Mouse (Mus musculus) cerebellum, adult 8-10 months (tissue): ENCODE results near the gene Rell1.
"Not testable (repeated sequence)": the region's sequence is repeated elsewhere in the genome, so short reads cannot be mapped to it uniquely, and the experiment has no call there.

Experiments
- DNase-seq: peaks from one replicate; pipeline ENCODE4 v3.0.0; 2022

The Rell1 gene

DNA sequence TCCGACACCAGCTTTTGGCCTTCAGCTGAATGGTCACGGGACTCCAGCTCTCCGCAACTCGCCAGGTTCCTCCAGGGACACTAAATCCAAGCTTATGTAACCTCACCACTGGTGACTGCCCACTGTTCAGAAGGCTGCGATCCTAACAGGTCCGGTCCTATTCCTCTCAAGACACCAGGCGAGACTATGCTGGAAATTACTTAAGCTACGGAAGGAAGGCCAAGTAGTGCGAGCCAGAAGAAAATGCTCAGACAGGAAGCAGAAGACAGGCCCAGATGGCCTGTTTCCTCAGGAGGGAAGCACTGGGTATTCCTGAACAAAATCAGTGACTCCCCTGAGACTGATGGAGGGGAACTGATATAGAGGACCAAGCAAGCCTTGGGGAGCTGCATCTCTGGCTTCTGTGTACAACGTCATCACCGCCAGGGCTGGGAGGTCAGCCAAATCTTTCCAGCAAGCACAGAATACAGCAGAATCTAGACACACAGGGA lies 17.2 kb downstream of the Rell1 start:
- DNase-seq: no peak

DNA sequence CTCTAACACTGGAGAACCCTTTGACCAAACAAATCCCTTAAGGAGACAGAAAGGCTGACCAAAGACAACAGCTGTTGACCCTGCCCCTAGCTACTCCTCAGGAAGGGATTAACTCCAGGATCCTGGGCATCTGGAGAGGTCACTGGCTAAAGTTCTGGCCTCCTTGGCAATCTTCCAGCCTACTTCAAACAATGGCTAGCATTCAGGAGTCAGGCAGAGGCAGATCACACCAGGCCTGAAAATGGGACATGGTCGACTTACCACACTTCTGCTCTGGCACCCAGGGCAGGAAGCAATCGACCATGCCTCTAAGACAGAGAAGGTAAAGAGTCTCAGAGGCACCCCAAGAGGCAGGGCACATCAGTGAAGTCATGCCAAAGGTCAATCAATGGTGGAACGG lies 19.5 kb downstream of the Rell1 start:
- no peak for DNase-seq

DNA sequence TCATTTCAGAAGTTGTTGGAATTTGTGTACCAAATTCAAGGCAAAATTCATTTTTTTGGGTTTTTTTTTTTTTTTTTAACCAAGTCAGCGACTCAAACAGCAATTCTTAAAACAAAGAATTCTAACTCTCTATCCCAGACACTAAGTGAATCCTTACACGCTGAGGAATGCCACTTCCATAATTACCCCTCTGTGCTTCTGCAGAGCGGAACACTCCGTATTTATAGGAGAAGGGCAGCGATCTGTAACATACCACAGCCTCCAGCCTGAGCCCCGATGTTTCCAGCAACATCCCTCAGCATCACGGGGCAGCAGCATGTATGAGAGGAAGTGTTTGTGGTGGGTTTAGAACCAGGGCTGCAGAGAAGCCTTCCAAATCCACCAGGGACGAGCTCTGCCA lies 21.2 kb downstream of the Rell1 start:
- no peak for DNase-seq

DNA sequence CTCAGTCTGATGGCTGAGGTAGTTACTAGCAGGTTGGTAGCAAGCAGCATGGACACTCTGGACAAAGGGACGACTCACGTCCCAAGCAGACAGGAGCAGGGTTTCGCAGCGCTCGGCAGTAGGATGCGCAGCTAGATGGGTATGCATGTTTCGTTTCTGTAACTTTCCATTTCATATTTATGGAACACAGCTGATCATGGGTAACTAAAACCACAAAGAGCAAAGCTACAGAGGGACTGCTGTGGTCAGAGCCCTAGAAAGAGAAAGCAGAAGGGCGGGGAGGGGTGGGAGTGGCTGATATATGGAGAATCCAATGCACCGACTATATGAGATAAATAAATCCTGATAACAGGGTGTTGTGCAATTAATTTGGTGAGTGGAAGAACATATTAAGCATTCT lies 25.4 kb downstream of the Rell1 start:
- DNase-seq: no peak

DNA sequence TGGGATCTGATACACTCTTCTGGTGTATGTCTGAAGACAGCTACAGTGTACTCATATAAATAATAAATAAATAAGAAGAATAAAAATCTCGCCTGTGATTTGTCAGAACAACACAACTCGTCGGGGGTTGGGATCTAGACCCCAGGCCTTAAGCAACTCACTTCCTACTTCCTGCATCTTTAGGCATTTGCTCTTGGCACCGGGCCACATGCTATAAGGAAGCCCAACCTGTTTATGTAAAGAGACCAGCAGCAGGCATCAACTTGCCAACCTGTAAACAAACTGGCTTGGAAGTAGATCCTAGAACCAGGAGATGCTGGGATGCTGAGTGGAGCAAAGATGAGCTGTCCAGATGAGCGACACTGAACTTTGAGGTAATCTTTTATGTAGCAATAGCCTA lies 26.8 kb downstream of the Rell1 start:
- DNase-seq: no peak

DNA sequence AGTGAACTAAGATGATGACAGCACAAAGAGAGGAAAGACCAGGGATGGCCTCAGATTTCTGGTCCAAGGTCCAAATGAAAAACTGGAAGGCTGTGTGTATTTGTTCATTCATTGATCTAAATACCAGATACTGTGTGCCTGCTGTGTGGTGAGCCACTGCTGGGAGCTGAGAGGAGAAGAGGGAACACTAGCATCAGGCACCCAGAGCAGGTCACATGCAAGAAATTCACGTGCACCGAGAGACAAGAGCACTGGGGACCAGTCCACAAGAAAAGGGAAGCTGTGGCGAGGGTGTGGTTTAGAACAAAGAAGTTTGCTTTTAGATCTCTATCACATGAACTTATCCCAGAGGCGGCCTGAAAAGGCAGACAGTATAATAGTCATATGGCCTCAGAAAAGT lies 30.1 kb downstream of the Rell1 start:
- DNase-seq: no peak

DNA sequence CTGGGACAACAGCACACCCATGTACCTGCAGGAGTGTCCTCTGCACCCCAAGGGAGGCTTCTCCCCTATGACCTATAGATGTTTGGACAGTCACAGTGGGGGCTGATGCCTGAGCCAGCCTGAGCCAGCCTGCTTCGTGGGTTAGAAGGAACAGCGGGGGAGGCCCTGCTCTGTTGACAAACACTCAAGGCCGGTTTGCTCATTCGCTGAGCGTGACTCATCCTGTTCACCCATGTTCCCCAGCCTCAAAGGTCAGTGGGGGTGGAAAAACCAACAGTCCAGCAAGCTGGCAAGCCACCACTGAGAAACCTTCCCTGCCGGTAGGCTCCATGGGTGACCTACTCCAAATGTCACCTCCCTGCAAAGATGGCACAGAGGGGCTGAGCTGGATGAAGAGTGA lies 32.0 kb downstream of the Rell1 start:
- peak; percentile 56 for DNase-seq

DNA sequence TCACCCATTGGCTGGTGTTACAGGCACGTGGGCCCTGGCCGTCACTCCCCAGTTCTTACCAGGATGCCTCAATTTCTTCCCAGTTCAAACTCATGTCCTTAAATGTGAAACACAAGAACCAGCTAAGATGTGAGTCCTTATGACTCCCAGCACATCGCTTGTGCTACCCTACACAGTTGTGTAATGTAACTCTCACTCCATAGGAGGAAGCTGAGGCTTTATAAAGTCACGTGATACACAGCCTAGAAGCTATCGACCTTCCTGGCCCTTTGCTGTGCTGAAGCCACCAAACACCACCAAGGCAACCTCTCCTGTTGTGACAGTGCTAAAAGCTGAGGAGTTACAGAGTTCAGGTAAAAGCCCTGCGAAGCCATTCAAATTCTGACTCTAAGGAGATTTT lies 33.1 kb downstream of the Rell1 start:
- DNase-seq: no peak

DNA sequence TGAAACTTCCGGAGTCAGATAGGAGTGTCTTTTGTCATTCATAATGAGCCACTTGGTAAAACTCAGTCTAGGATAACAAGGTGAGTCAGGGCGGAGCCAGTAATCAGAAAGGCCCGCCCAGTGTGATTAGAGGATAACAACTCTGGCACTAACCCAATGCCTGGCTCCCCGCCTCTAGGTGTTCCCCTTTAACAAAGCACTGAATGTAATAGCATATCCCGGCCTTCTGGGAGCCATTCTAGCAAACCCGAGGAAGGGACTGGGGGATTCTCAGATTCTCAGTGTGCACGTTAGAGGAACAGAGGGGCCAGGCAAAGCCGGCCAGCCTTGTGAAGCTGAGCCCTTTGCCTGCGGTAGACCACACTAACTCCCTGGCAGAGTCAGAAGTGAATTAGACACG lies 35.9 kb downstream of the Rell1 start:
- no peak for DNase-seq

DNA sequence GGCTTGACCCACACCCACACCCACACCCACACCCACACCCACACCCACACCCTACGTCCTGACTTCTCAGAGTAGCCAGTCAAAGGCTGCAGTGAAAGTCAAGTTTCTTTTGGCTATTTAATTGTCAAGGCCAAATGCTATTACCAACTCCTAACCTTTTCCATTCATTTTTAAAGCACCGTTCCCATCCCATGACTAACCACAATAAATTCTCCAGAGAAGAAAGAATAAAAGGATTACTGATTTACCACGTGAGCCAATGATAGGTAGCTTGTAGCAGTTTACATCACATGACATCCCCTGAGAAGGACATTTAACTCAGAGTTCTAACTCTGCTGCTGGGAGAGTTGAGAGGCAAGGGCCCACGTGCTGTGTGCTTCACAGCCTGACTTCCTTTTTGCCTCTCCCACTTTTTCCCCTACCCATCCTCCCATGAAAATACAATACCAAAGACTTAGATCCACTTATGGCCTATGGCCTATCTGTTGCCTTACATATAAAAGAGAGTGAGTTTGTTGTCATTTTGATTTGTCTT lies 37.8 kb downstream of the Rell1 start:
- no peak for DNase-seq

DNA sequence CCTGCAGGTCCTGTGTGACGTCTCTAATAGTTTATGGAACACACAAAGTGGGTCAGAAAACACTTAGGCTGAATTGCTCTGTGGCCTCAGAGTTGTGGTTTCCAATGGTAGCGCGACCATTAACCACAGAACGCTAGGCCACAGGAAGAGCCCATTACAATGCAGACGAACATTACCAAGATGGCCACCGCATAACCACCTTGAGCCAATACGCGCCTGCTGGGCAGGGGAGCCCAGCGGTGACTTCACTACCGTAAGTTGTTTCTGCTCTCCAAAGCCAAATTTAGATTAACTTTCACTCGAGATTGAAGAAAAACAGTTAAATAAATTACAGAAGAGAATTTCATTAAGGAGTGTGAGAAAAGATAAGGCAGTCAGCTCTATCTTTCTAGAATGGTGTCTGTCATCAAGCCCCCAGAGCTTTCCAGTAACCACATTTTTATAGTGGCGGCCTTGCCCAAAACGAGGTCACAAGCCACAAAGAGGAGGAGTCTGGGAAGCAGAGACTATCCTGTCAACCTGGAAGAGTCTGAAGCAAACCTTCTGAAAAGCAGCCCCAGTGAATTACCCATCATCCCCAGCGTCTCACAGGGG lies 43.6 kb downstream of the Rell1 start:
- DNase-seq: no peak

DNA sequence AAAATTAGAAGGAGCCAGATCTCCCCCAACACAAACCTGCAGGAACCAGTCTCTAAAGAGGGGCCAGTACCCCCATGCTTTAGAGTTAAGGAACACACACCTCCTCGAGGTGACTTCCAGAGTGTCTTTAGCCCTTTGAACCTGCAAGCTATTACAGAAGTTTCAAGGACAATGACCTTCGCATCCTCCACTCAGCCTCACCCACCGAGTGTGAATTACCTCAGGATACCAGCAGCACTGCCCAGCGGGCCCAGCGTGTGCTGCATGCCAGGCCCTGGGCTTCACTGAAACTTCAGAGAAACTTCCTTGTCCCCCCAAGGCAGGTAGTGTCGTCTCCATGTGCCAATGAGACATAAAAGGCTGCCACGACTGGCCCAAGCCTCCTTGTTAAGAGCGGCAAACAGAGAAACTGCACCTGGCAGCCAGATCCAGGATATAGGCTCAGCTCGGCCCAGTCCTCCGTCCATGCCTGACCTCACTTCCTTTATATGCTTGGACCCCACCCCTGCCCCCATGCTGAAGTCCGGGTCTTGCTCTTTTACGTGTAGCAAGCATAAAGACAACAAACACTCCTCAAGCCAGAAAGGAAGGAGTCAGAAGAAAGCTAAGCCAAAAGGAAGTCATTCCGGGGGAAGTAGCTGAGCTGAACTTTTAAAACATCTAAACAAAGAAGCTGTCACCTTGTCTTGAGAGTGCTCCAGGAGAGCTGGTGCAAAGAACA lies 45.2 kb downstream of the Rell1 start:
- DNase-seq: no peak

DNA sequence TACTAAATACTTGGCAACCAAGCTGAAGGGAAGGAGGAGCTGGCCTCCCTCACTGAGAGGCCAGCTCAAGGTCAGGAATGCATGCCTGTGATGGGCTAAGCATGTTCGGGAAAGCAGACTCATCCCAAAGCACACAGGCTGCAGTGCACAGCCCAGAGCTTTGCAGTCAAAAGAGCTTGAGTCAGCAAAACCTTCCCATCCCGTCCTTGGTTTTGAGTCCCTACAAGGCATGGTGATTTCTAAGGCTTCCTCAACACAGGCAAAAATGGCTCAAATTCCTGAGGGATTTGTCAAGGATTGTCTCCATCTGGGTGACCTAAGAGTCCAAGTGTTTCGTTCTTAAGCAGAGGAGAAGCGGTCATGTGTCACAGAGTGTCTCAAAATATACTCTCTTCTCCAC lies 50.5 kb downstream of the Rell1 start:
- no peak for DNase-seq

DNA sequence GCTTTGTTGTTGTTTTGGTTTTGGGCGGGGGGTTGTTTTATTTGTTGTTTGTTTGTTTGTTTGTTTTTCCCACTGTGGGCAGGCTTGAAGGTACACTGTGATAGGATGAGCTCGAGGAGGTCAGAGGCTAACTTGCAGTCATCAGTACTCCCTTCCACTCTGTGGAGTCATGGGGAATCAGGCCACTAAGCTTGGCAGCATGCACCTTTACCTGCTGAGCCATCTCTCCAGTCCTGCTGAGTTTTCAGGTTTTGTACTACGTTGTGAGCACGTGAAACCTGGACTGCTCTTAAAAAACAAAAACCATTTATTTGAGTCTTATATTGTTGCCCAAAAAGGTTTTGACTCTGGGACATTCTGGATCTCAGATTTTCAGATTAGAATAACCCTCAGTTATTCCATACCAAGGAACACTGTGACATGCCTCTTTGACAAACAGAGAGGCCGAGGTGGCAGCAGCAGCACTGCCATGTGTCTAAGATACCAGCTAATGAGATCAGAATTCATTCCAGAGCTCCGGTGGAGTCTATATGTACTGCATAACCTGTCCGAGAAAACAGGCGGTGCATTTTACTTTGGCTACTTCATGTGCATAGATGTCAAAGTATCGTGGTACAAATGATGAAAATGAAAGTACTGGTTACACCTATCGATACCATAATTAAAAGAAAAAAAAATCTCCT lies 52.1 kb downstream of the Rell1 start:
- DNase-seq: peak; percentile 27

DNA sequence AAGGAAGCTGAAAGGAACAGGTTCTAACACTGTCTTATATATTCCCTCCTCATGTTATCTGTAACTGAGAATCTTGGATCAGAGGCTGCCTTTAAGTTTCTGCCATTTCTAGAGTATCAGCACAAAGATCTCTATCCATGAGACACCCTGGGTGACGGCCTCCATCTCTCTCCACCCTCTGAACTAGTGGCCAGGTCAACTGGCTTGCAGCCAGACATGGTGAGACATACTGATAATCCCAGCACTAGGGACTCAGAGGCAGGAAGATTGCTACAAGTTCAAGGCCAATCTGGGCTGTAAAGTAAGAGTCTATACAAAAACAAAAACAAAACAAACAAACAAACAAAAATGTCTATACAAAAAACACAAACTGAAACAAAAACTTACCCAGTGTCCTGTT lies 53.8 kb downstream of the Rell1 start:
- DNase-seq: no peak

DNA sequence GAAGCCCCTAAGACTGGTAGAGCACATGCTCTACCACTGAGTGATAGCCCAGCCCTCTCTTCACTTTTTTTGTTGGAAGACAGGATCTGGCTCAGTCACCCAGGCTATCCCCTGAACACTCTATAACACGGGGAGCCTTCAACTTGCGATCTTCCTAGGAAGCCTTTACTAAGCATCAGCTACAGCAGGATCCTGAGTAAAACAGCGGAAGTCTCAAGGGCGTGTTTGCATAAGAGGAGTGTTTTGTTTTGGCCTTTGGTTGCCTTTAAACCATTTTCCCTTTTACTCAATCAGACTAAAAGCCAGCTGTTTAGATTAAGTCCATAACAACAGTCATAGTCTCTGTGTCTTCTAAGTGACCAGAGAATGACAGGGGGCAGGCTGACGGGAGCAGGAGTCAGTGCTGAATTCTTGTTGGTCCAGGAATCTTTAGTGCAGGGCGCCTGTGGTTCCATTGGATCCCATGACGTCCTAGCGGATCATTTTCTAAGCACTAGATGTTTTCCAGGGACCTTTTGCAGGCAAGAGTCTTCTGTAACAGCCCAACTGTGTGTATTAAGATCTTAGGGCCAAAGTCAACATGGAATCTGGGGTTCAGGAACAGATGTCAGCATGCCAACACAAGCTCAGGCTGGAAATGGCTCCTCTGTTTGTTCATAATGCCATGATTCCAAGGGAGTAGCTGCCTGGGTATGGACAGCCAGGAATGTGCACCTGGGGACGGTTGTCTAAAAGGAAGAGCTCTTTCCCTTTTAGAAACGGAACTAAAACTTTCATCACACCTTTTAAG lies 58.3 kb downstream of the Rell1 start:
- no peak for DNase-seq

DNA sequence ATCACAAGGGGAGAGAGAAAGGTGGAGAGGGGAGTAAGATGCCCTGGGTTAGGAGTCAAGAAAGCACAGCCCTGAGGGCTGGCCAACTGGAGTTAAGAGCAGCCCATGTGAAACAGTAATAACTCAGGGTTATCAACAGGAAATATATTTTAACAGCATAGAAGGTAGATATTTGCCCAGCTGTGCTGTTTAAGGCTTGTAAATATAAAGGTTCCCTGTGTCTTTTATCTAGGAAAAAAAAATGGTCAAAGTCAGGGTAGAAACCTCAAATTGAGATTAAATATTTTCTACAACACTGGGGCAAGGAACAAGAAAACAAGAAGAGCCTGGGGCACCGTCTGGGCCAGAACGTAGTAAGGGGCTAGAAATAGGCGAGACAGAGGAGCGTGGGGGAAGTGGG lies 61.2 kb downstream of the Rell1 start:
- no peak for DNase-seq

DNA sequence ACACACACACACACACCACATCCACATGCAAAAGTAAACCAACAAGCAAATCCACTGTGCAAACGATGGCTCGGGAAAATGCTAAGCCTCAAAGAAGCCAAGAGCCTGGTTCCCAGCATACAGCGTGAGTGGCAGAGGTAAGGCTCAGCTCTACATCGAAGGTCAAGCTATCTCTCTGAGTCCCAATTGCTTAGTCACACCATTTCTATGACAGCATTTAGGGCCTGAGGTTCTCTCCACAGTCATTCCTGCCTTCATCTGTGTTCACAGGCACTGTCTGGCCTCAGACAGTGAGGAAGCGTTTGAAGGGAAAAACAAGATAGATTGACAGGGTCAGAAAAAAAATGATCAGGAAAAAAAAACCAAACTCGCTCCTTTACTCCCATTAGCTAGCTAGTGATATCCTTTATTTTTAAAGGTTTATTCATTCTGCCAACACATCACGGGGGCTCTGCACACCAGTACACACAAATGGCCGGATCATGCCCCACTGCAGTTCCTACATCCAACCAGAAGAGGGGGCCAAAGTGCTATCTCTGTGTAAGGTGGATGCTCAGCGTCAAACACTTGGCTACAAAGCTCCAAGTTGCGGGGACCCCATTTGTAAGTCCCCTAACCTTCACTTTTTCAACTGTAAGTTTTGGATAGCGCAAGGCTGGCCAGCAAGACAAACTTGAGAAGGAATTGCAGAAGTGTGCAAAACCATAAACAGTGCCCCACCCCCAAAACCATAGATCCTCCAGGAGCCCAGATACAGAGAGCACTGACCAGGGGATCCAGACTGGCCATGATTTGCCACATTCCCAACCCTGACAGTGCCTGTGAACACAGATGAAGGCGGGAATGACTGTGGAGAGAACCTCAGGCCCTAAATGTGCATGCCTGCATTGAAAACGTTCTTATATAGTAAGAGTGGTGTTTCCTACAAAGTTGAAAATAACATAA lies 62.3 kb downstream of the Rell1 start:
- DNase-seq: peak; percentile 87

DNA sequence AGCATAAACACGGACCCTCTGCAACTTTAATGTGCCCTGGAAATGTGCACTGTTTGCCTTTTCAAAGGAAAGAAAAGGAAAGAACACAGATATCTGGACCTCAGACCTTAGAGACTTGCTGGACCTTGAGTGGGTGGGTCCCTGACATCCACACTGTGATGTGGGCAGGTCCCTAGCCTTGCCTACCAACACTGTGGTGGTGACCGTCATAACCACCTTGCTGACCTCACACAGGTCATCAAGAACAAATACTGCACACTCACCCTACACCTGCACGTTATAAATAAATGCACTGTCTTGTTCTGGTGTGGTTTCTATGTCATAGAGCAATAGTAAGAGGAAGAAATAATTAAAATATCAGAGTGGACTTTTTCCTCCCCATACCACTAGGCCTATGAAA lies 65.4 kb downstream of the Rell1 start:
- no peak for DNase-seq

DNA sequence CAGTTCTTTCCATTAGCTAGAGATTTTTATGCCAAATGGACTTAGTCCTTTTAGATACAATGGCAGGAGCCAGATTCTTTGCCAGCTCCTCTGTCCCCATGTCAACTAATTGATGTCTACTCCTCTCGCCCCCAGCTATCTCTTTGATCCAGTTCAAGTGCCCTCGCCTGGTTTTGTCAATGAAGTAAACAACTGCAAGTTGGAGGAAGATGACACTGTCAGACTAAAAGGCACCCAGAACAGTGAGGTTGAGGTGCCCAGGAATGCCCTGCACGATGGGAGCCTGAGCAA lies 70.9 kb downstream of the Rell1 start:
- DNase-seq: no peak

DNA sequence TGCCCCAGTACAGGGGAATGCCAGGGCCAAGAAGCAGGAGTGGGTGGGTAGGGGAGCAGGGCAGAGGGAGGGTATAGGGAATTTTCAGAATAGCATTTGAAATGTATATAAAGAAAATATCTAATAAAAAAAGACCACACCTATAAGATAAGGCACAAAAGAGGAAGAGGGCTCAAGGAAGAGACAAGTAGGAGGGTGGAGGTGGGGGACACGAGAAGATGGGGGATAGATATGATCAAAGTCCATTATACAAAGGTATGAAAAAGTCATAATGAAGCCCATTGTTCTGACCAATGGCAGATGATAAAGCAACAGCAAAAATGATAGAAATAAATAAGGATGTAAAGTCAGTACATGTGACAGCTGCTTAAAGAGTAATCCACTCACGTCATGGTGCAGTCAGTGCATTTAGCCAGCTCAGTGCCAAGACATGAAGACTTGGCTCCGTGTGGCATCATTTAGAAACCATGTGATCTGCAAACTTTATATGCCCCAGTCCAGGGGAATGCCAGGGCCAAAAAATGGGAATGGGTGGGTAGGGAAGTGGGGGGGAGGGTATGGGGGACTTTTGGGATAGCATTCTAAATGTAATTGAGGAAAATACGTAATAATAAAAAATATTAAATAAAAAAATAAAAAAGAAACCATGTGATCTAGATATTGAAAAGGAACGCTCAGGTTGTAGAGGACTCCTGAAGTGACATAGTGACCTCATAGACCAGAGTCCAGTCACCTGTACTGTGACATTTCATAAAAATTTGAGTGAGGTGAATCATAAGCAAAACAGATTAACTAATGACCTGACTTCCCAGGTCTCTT lies 71.5 kb downstream of the Rell1 start:
- DNase-seq: not testable (repeated sequence)
